Mouse (Mus musculus) liver, embryonic 16.5 days (tissue): Measurements from ENCODE around the gene Smpd2. TPM values are rescaled to one million over a fixed set of nuclear protein-coding genes. Genes with fewer than 3 reads are reported as not detected.

Experiments
- ATAC-seq: fragments of 200-750 bp; cut with Nextera tagmentation; 2 replicates; pipeline ENCODE4 v1.8.0; 2017; ENCODE audit warnings: low read depth, mild to moderate bottlenecking, moderate number of reproducible peaks, moderate library complexity
- H3K27ac ChIP-seq: fragments of 300-500 bp; sonication (generic); 2 replicates; pipeline ENCODE4 v1.5.1; 2014; ENCODE audit warnings: mild to moderate bottlenecking, low read length
- H3K27me3 ChIP-seq: fragments of 300-500 bp; sonication (generic); 2 replicates; pipeline ENCODE4 v1.6.1; 2014; ENCODE audit warnings: low read depth, low read length, mixed read lengths; ENCODE audit not compliant: control insufficient read depth, insufficient read depth
- H3K36me3 ChIP-seq: fragments of 300-500 bp; sonication (generic); 2 replicates; pipeline ENCODE4 v1.6.1; 2014; ENCODE audit warnings: mild to moderate bottlenecking; ENCODE audit not compliant: control insufficient read depth, insufficient read depth
- H3K4me1 ChIP-seq: fragments of 300-500 bp; sonication (generic); 2 replicates; pipeline ENCODE4 v1.6.1; 2014; ENCODE audit warnings: low read depth, low read length, mixed read lengths; ENCODE audit not compliant: control insufficient read depth
- H3K4me2 ChIP-seq: fragments of 300-500 bp; sonication (generic); 2 replicates; pipeline ENCODE4 v1.6.1; 2014; ENCODE audit warnings: low read depth, low read length, mixed read lengths
- H3K4me3 ChIP-seq: fragments of 300-500 bp; sonication (generic); 2 replicates; pipeline ENCODE4 v1.5.1; 2014; ENCODE audit warnings: low read depth, mild to moderate bottlenecking, low read length
- H3K9ac ChIP-seq: fragments of 300-500 bp; sonication (generic); 2 replicates; pipeline ENCODE4 v1.6.1; 2014; ENCODE audit warnings: low read depth, low read length
- H3K9me3 ChIP-seq: fragments of 300-500 bp; sonication (generic); replicated peaks from 2 replicates; pipeline ENCODE4 v1.6.1; 2016; ENCODE audit warnings: low read length; ENCODE audit not compliant: control insufficient read depth
- WGBS: fragments of 180-500 bp; shearing (Covaris S2); extraction: QIAGEN DNeasy Blood & Tissue Kit; methylation state at CpG from one replicate; pipeline ENCODE4 v1.1.7; 2014; ENCODE audit not compliant: insufficient replicate concordance; 5-methylcytosine and 5-hydroxymethylcytosine counted together
- polyA plus RNA-seq: library from polyadenylated mRNA; unstranded; fragments of >200 nt; fragmentation: Nextera tagmentation; extraction: Ambion mirVana; gene quantifications from 2 replicates; pipeline ENCODE4 v1.2.1, GENCODE M21; 2015

The Smpd2 gene
- 13.5 and 14.6 TPM in 2 replicates for polyA plus RNA-seq

DNA sequence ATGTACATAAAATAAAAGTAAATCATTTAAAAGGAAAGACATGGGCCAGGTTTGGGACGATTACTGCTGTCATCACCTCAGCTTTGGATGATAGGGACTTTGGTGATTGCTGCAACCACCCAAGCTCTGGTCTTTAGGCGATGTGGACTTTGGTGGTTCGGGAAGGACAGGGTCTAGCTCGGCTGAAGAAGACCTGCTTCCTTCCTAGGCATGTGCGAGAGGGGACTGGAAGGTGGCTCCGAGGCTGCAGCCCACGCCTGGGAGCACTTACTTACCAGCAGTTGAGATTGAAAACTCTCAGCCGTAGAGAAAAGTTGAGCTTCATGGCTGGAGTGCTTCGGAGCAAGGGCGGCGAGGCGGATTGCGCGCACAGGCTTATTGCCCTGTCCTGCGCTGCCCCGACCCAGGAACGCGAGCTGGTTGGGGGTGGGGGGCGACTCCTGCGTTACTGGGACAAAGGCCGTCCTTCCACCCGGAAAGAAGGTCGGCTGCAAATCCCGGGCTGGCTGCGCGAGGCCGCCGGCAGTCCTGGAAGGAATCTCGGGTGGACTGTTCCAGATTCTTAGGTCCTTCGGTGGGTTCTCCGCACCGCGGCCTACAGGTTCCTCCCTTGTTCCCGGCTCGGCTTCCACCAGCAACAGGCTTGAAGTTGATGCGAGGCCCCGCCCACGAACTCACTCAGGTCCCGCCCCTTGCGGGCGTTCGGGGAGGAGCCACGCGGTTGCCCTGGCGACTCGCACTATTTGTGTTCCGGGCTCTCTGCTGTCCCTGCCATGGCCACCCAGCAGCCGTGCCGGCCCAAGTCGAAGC is at the start of gene Smpd2, which contains the start of gene Ppil6:
Gene Smpd2, minus strand, starts transcription at position 662 of the 810 bp plus-strand sequence.
Gene Ppil6, plus strand, starts transcription at position 732 of the 810 bp plus-strand sequence.
- ATAC-seq = peak; percentile 86
- WGBS = under 1% methylated on average over 50 of the region's 50 CpGs
- Histone ChIP-seq H3K4me2 (peak within 1 kb of the TSS; percentile 99), H3K4me1 (peaks cover 8% of the 10 kb centered on the region), H3K9me3 (no peaks in the 10 kb centered on the region), H3K27ac (peak within 1 kb of the TSS; percentile 41), H3K9ac (peak within 1 kb of the TSS; percentile 65), H3K27me3 (peaks cover 7% of the 10 kb centered on the region), H3K4me3 (peak within 1 kb of the TSS; percentile 69), H3K36me3 (peaks cover 3% of the 10 kb centered on the region)

- no peak overlapping the region for H3K4me2 ChIP-seq
- H3K36me3 ChIP-seq = no peaks in the 10 kb centered on the region
- no peaks in the 10 kb centered on the region for H3K9me3 ChIP-seq
- no peak overlapping the region for H3K27ac ChIP-seq
- WGBS = 67% methylated on average over 4 of the region's 4 CpGs
- ATAC-seq = no peak
- no peak overlapping the region for H3K4me3 ChIP-seq
- no peak overlapping the region for H3K9ac ChIP-seq
- no peaks in the 10 kb centered on the region for H3K27me3 ChIP-seq
- no peaks in the 10 kb centered on the region for H3K4me1 ChIP-seq
These were observed 48.8 kb upstream of the Smpd2 start for GRCm38 (mm10) chr10:41538986-41539385.

DNA sequence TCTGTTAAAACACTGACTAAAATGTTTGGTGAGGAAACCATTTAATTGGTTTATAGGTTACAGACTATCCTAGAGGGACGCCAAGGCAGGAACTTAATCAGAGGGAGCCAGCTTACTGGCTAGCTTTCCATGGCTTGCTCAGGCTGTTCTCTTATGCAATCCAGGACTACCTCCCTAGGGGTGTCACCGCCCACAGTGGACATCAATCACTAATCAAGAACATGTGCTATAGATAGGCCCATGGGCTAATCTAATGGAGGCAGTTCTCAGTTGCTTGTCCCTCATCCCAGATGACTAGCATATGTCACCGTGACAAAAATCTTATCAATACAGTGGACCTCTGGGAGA is 47.8 kb upstream of the Smpd2 start:
- Histone ChIP-seq H3K27me3 (no peaks in the 10 kb centered on the region), H3K4me3 (no peak overlapping the region), H3K36me3 (no peaks in the 10 kb centered on the region), H3K9me3 (no peaks in the 10 kb centered on the region), H3K9ac (no peak overlapping the region), H3K4me2 (no peak overlapping the region), H3K27ac (no peak overlapping the region), H3K4me1 (no peaks in the 10 kb centered on the region)
- no peak for ATAC-seq
- 58% methylated on average over 3 of the region's 3 CpGs for WGBS

DNA sequence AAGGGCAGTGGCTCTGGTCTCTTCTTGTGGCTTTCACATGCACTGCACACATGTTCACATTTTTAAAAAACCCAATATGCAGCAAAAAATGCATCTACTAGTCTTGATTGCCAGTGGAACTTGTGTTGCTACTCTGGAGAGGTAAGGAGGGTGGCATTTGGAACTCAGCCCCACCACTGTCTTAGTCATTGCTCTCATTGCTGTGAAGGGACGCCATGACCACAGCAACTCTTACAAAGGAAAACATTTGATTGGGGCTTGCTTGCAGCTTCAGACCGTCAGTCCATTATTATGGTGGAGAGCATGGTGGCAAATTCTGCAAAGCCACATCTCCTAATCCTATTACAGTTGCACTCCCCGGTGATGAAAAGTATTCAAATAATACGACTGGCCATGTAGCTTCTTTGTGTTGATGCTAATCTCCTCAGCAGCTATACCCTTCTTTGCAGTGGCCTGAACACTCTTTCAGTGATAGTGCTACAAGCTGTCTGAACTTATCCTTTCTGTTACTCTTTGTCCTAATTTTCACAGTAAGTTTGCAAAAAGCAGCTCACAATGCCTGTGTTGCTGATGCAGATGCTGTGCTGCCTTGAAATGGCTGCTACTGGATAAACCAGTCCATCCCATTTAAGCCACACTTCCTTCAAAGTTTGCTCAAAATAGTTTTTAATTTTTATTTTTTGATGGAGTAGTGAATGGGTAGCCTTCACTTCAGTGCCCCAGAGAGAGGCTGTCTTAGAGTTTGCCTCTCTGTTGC is 47.2 kb upstream of the Smpd2 start:
- Histone ChIP-seq H3K27me3 (no peaks in the 10 kb centered on the region), H3K4me1 (no peaks in the 10 kb centered on the region), H3K27ac (no peak overlapping the region), H3K9me3 (no peaks in the 10 kb centered on the region), H3K4me3 (no peak overlapping the region), H3K4me2 (no peak overlapping the region), H3K9ac (no peak overlapping the region), H3K36me3 (0 out of 2 replicates have a peak, but pooled peaks cover 2% of the 10 kb centered on the region)
- ATAC-seq = no peak
- WGBS = 84% methylated on average over 4 of the region's 4 CpGs

DNA sequence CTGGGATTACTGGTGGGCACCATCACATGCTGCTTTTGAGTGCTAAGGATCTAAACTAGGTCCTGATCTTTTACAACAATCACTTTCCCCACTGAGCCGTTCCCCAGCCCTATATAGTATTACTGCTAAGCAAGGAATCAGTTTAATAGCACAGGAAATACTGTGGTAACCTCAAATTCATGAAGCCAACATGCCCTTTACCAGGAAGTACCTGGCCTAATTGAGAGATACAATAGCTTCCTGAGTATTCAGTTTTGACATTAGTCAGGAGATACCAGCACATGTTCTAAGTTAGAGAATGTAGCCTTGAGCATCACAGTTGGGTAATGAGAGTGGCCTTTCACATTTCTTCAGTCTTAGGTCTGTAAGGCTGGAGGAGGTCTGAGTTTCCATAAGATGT is 46.5 kb upstream of the Smpd2 start:
- Histone ChIP-seq H3K4me3 (no peak overlapping the region), H3K9me3 (no peaks in the 10 kb centered on the region), H3K4me1 (no peaks in the 10 kb centered on the region), H3K36me3 (0 out of 2 replicates have a peak, but pooled peaks cover 4% of the 10 kb centered on the region), H3K27me3 (no peaks in the 10 kb centered on the region), H3K4me2 (no peak overlapping the region), H3K9ac (no peak overlapping the region), H3K27ac (no peak overlapping the region)
- WGBS = 52% methylated on average over 1 of the region's 1 CpGs
- no peak for ATAC-seq

- Histone ChIP-seq H3K4me1 (no peaks in the 10 kb centered on the region), H3K4me3 (no peak overlapping the region), H3K27ac (no peak overlapping the region), H3K9ac (no peak overlapping the region), H3K27me3 (no peaks in the 10 kb centered on the region), H3K4me2 (no peak overlapping the region), H3K9me3 (no peaks in the 10 kb centered on the region), H3K36me3 (0 out of 2 replicates have a peak, but pooled peaks cover 4% of the 10 kb centered on the region)
- no peak for ATAC-seq
- WGBS = 71% methylated on average over 2 of the region's 2 CpGs
These were observed 45.8 kb upstream of the Smpd2 start for GRCm38 (mm10) chr10:41535991-41536390.

DNA sequence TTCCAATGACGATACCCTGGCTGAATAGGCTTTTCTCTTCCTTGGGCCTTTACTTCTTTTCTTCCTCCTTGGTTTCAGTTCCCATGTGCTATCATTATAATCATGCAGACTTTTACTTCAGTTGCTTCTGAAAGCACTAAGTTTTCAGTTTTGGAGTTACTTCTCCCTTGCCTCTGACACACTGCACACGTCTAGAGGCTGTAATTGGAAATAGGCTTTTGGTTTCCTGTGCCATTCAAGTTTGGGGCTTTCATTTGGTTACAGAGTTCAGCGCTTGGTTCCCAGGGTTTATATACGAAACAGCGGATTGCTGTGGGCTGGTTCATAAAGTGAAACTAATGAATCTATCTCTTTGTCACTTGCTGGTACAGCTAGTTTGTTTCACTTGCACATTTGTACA is 39.8 kb upstream of the Smpd2 start:
- no peak for ATAC-seq
- Histone ChIP-seq H3K4me2 (no peak overlapping the region), H3K27ac (no peak overlapping the region), H3K27me3 (no peaks in the 10 kb centered on the region), H3K9me3 (no peaks in the 10 kb centered on the region), H3K4me1 (no peaks in the 10 kb centered on the region), H3K36me3 (peaks cover 14% of the 10 kb centered on the region), H3K9ac (no peak overlapping the region), H3K4me3 (no peak overlapping the region)
- 71% methylated on average over 5 of the region's 5 CpGs for WGBS

DNA sequence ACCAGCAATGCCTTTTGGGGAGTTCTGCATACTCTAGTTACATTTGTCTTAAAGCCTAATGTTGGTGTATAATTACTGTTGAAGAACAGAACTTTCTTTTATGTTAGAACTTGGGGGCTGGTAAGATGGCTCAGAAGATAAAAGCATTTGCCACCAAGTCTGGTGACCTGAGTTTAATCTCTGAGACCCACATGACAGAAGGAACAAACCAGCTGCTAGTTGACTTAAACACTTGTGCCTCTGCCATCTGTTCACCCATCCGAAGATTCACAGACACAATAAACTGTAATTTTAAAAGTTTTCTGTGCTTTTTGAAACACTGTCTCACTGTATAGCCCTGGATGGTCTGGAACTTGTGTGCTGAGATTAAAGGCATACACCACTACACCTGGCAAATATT is 35.5 kb upstream of the Smpd2 start:
- H3K4me1 ChIP-seq = peaks cover 15% of the 10 kb centered on the region
- no peak overlapping the region for H3K4me3 ChIP-seq
- ATAC-seq = no peak
- no peak overlapping the region for H3K4me2 ChIP-seq
- H3K36me3 ChIP-seq = peaks cover 11% of the 10 kb centered on the region
- 46% methylated on average over 1 of the region's 1 CpGs for WGBS
- H3K9ac ChIP-seq = no peak overlapping the region
- no peaks in the 10 kb centered on the region for H3K27me3 ChIP-seq
- H3K27ac ChIP-seq = no peak overlapping the region
- no peaks in the 10 kb centered on the region for H3K9me3 ChIP-seq

DNA sequence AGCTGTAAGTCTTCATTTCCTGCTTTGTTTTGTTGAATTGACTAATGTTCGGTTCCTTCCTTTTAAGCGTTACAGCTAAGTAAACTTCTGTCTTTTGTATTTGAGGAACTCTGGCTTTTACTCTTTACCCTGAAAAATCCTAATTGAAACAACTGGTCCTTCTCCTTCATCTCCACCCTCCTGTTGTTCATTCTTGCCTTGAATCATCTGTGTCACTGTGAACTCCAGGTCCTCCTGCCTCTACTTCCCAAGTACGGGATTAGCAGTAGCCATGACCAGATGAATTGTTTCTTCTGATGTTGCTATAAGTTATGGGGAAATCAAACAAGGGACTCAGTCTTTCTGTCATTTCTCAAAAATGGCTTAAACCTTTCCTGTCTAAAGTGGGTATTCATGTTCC is 33.2 kb upstream of the Smpd2 start:
- no peak overlapping the region for H3K4me3 ChIP-seq
- WGBS = 58% methylated on average over 3 of the region's 3 CpGs
- ATAC-seq = no peak

More for the DNA sequence above, 33.2 kb upstream of the Smpd2 start:
- H3K36me3 ChIP-seq = peaks cover 3% of the 10 kb centered on the region
- H3K9me3 ChIP-seq = no peaks in the 10 kb centered on the region
- H3K9ac ChIP-seq = no peak overlapping the region
- H3K4me1 ChIP-seq = peaks cover 16% of the 10 kb centered on the region
- no peak overlapping the region for H3K4me2 ChIP-seq
- peak overlapping the region; percentile 42; the same call in 1 of the 2 replicates for H3K27ac ChIP-seq
- H3K27me3 ChIP-seq = no peaks in the 10 kb centered on the region
